Mouse (Mus musculus): ENCODE data around the gene E2f7. TPM values are rescaled to one million over a fixed set of nuclear protein-coding genes. Genes with fewer than 3 reads are reported as not detected.
"Not testable (repeated sequence)": the region's sequence is repeated elsewhere in the genome, so short reads cannot be mapped to it uniquely, and the experiment has no call there.

The E2f7 gene
- polyA plus RNA-seq (2012; rRNA removed) = 0.32 and 0.36 TPM in 2 replicates

DNA sequence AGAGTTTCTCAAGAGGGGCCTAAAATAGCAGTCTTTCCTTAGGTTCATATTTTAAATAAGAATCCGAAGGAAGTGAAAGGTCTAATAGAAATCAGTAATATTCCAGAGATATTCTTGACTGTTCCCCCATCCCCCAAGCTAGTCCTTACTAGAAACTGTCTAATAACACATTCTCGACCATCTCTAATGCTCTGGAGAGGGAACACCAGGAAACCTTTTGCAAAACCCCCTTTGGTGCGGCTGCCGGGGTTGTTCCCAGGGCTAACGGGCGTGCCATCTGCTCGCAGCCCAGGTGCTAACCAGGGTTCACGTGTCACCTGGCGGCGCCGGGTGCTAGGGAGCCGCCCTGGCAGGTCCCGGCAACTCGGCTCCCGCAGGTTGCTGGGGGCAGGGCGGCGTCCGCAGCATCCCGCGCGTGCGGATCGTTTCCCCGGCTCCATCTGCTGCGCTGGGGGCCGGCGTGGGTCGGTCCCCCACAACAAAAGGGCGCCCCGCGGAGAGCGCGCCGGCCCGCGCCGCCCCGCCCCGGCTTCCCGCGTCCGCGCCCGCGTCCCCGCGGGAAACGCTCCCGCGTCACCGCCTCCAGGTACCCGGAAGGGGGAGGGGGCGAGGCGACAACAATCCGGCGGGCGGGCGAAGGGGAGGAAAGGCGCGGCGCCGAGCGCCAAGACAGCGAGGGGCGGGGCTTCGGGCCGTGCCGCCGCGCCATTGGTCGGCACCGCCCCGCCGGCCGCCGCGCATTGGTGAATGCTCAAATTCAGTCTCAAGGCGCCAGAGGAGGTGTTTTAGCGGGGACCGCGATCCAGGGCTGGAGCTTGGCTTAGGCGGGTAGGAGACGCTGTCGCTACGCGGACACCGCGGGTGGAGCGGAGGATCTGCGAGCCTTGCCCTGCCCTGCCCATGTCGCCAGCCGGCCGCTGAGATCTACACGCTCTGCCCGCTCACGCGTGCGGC lies at the start of gene E2f7:
Gene E2f7, plus strand, starts transcription at position 754 of the 954 bp plus-strand sequence.
- DNase-seq (ENCODE audit: low read depth) = no peak

GRCm38 (mm10) chr10:110701276-110701675 lies 44.0 kb upstream of the E2f7 start:
- no peak for DNase-seq (ENCODE audit: low read depth)

DNA sequence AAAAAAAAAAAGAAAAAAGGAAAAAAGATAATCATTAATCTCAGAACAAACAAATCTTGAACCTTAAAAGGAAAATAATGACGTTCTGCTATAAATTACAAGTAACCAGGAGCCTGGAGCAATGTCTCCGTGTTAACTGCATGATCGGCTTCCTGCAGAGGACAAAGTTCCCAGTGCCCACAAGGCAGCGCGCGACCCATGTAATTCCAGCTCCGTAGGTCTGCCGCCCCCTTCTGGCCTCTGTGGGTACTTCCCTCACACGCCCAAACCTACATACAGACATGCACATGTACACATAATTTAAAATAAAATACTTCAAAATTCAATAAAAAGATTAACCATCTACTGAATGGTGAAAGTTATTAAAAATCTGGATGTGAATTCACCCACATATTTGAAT lies 39.6 kb upstream of the E2f7 start:
- no peak for DNase-seq (ENCODE audit: low read depth)

- no peak for DNase-seq (ENCODE audit: low read depth)
Observed at GRCm38 (mm10) chr10:110707390-110708113, 37.7 kb upstream of the E2f7 start.

- DNase-seq (ENCODE audit: low read depth) = no peak
Observed at GRCm38 (mm10) chr10:110716887-110717286, 28.4 kb upstream of the E2f7 start.

- no peak for DNase-seq (ENCODE audit: low read depth)
Observed at GRCm38 (mm10) chr10:110726431-110726830, 18.8 kb upstream of the E2f7 start.

DNA sequence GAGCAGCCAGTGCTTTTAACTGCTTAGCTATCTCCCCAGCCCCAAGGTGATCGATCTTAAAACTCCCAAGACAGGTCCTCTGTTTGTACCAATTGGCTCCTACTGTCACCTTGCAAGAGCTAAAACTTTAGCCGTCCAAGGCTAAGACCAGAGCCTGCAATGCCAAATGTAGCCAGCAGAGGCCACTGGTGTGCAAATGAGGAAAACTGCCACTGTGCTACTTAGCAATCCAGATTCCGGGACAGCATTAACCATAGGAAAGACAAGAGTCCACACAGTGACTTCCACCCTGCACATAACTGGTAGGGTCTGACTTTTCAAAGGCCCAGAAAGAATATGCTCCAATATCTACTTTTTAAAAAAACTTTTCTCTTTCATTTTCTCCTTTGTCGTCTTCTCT lies 17.4 kb upstream of the E2f7 start:
- no peak for DNase-seq (ENCODE audit: low read depth)

GRCm38 (mm10) chr10:110733343-110733742 lies 11.9 kb upstream of the E2f7 start:
- DNase-seq (ENCODE audit: low read depth) = no peak

- no peak for DNase-seq (ENCODE audit: low read depth)
Observed at GRCm38 (mm10) chr10:110743701-110744100, 1.5 kb upstream of the E2f7 start.

GRCm38 (mm10) chr10:110744120-110744519 lies 1.1 kb upstream of the E2f7 start:
- DNase-seq (ENCODE audit: low read depth) = no peak

DNA sequence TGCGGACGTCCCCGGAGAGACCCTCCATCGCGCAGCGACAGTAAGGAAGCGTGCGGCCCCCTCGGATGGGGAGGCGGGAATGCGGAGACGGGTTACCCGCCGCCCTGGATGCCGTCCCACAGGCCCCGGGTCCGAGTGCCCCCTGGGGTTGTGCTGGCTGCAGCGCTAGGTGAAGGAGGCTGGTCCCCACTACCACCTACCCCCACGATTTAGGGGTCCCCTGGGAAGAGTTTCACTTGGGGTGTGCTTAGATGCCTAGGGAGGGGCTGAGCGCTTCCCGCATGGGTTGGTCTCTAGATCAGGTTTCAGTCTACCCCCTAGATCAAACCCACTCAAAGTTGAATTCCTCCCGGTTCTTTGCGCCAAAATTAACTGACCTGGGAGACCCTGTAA lies 397 bp downstream of the E2f7 start:
- DNase-seq (ENCODE audit: low read depth) = no peak

GRCm38 (mm10) chr10:110749081-110749480 lies 3.8 kb downstream of the E2f7 start:
- no peak for DNase-seq (ENCODE audit: low read depth)

DNA sequence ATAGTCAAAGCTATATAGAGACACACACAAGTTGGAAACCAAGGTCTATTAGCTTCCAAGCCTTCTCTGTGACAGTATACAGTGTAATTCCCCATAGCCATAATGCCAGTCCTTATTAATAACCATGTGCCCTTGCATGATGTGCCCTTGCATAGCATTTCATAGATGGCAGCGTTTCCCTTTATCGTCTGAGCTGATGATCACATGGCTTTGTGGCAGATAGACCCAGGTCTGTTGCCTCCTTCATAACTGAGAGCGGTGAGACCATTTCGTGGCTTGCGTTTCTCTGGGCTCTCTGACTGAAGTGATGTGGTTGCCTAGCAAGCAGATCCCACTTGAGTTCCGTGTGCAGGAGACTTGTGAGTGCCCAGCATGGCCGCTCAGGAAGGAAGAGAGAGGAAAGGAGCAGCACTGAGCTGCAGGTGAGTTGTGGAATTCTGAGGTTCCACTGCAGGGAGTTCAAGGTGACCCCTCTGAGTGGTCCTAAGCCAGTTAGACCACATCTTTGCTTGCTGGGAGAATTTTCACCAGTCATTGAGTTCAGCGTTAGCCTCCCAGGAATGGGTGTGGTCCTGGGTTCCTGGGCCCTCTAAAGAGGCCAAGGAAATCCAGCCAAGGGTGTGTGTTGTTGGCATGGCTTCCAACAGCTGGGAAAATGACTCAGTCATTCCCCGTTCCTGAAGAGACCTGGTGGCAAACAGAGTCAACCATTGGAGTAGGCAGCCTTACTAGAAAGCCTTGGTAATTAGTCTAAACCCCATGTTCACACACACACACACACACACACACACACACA lies 4.5 kb downstream of the E2f7 start:
- DNase-seq (ENCODE audit: low read depth) = no peak

GRCm38 (mm10) chr10:110752849-110753248 lies 7.6 kb downstream of the E2f7 start:
- DNase-seq (ENCODE audit: low read depth) = no peak

DNA sequence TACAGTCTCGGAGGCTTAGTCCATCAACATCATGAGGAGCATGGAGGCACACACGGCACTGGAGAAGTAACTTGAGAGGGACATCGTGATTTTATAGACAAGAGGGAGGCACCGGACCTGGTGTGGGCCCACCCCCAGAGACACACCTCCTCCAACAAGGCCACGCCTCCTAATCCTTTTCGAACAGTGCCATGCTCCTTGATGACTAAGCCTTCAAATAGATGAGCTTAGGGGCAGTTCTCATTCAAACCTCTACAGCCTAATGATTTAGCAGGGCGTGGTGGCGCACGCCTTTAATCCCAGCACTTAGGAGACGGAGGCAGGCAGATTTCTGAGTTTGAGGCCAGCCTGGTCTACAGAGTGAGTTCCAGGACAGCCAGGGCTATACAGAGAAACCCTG lies 10.3 kb downstream of the E2f7 start:
- DNase-seq (ENCODE audit: low read depth) = no peak

- DNase-seq (ENCODE audit: low read depth) = no peak
Observed at GRCm38 (mm10) chr10:110756271-110756793, 11.1 kb downstream of the E2f7 start.

DNA sequence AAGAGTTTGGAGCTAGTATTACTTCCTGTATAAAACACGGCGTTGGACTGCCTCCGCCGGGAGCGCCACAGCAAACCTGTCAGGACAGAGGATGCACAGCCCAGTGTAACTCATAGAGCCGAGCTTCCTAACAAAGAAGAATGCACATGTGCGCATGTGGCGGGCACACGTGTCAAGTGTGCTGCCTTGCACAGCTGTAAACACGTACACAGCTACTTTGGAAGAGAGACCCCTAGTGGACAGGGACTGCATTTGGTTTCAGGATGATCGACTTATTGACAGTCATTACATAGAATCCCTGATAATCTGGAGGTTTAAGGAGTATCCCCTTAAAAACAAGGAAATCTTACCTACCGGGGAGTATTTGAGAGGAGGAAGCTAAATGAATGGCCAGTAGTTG lies 15.3 kb downstream of the E2f7 start:
- not testable (repeated sequence) for DNase-seq (ENCODE audit: low read depth)

DNA sequence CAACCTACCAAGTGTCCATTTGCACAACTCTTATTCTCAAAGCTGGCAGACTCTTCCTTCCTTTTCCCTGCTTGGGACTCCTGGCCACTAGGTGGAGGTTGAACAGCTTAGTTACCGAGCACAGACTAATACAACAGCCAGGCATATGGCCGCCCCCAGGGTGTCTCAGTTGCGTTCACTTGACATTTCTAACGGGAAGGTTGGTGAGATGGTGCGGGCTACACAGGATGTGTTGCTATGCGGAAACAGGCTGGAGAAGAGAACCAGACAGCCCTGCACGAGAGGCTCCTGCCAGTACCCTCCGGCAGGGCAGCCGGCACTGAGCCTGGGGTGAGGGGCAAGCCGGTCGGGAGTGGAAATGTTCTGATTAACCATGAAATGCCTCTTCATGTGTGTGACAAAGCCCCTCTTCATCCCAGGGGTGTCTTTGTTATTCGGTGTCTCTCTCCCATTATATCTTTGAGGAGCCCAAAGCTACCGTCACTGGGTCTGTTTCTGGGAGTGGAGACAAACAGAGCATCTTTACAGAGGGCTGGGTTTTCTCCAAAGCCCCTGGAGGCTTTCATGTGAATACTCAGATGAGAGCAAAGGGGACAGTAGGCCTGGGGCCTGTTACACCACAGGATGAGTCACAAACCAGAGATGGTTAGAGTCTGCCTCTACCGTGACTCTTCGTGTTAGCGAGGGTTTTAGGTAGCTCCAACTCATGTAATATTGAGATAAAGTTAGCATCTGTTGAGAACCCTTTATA lies 17.1 kb downstream of the E2f7 start:
- DNase-seq (ENCODE audit: low read depth) = no peak

- DNase-seq (ENCODE audit: low read depth) = no peak
Observed at GRCm38 (mm10) chr10:110763416-110763815, 18.2 kb downstream of the E2f7 start.

- no peak for DNase-seq (ENCODE audit: low read depth)
Observed at GRCm38 (mm10) chr10:110769538-110769937, 24.3 kb downstream of the E2f7 start.

GRCm38 (mm10) chr10:110773201-110773600 lies 28.0 kb downstream of the E2f7 start:
- DNase-seq (ENCODE audit: low read depth) = no peak

Measured in gonadal fat pad, adult 2 months (tissue).